Mouse (Mus musculus) neutrophil, adult 5-6 weeks (primary cell): ENCODE measurements around the gene Shmt1. TPM values are rescaled to one million over a fixed set of nuclear protein-coding genes. Genes with fewer than 3 reads are reported as not detected.

Experiments
- ATAC-seq: fragments of 151-379, 151-347 bp; 2 replicates; pipeline ENCODE4 v1.8.0; 2017; ENCODE audit warnings: mild to moderate bottlenecking, moderate TSS enrichment; ENCODE audit not compliant: insufficient number of reproducible peaks, poor library complexity, low FRiP score, severe bottlenecking; ENCODE audit errors: extremely low read depth
- total RNA-seq: library from RNA; stranded (forward); fragments of 200-1000 nt; gene quantifications from 2 replicates; pipeline ENCODE4 v1.2.3, GENCODE M21; 2017

Shmt1 gene
- total RNA-seq, 1 experiment from 2014 or later: 0.93 TPM

GRCm38 (mm10) chr11:60808286-60809070, 3.0 kb downstream of the Shmt1 start:
- ATAC-seq: no peak

DNA sequence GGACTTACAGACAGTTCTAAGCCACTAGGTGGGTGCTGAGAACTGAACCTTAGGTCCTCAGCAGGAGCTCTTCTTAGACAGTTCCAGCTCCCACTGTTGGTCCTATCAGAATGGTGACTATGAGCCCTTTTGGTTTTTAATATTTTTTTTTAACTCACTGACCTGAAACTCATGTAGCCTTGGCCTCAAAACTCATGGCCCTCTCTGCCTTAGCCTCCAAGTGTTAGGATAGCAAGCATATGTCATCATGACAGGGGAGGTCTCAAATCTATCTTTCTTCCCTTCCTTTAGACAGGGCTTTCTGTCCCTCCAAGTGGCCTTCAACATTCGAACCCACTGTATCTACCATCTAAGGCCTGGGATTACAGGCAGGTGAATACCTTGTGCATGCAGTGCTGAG, 10.6 kb downstream of the Shmt1 start:
- no peak for ATAC-seq

- ATAC-seq: no peak
Observed at GRCm38 (mm10) chr11:60799977-60800376, 11.5 kb downstream of the Shmt1 start.

DNA sequence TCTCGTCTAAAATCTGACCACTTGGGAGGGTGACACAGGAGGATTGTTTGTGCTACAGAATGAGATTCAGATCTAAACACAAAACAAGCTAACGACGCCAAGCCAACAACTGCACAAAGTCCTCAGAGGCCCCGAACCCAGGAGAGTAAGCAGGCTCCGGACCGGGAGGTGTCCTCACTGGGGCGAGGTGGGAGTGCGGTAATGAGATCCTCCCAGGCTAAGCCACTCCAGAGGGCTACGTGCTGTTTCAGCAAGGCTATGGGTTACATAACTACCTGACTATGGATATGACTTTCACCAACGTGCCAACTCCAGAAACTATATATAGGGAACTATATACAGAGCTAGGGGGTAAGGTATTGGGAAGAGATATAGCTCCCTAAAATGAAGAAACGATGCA, 15.2 kb downstream of the Shmt1 start:
- ATAC-seq: no peak

GRCm38 (mm10) chr11:60790472-60790871, 21.0 kb downstream of the Shmt1 start:
- ATAC-seq: no peak

DNA sequence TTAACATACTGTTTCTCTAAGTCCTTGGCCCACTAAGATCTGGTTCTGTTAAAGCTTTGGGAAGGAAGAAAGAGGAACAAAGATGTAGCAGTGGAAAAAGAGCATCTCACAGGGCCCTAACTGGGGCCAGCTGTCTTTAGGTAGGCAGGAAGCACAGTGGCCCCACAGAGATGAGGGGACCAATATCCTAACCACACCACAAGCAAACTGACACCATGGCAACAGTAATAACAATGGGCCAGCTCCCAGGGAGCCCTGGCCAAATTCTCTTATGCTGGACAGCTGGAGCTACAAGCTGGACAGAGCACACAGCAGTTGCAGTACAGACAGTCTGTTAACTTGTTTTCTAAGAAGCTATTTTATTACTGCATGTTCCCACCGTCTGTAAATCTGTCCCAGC, 23.9 kb downstream of the Shmt1 start:
- ATAC-seq: no peak

- ATAC-seq: no peak
Observed at GRCm38 (mm10) chr11:60784179-60784922, 27.2 kb downstream of the Shmt1 start.

DNA sequence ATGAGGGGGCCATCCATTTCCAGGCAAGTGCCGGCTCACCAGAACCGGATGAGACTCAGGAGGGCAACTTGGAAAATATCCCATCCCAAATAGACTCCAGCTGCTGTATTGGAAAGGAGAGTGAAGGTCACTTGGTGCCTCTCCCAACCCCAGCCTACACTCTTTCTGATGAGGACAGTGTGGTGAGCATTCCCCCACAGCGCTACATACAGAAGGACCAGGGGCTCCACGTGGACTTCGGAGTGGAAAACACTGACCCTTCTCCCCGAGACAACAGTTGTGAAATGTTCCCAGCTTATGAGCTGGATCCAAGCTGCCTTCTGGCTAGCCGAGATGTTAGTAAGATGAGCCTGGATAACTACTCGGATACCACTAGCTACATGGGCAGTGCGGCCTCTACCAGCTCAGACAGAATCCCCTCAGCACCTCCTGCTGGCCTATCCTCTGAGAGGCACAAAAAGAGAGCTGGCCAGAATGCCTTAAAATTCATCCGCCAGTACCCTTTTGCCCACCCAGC, 31.8 kb downstream of the Shmt1 start:
- no peak for ATAC-seq

GRCm38 (mm10) chr11:60777801-60778370, 33.6 kb downstream of the Shmt1 start:
- ATAC-seq: no peak

- ATAC-seq: peak; percentile 90
Observed at GRCm38 (mm10) chr11:60776829-60777740, 34.4 kb downstream of the Shmt1 start, which contains the start of the genes Top3a and Smcr8. Top3a (minus strand) TSS chr11:60777365. Smcr8 (plus strand) TSS chr11:60777524.

GRCm38 (mm10) chr11:60776107-60776828, 35.2 kb downstream of the Shmt1 start:
- ATAC-seq: no peak

DNA sequence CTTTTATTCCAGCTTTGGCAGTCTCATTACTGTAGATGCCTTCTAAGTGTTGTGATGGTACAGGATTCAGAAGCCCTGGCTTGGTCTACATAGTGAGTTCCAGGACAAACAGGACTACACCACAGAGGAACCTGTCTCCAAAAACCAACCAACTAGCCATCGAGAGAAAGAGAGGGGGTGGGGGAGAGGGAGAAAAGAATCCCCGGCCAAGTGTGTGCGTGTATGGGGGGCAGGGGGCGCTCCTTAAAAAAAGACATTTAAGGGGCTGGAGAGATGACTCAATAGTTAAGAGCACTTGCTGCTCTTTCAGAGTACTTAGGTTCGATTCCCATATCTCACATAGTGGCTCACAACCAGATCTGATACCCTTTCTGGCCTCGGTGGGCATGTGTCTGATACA, 35.9 kb downstream of the Shmt1 start:
- ATAC-seq: no peak

DNA sequence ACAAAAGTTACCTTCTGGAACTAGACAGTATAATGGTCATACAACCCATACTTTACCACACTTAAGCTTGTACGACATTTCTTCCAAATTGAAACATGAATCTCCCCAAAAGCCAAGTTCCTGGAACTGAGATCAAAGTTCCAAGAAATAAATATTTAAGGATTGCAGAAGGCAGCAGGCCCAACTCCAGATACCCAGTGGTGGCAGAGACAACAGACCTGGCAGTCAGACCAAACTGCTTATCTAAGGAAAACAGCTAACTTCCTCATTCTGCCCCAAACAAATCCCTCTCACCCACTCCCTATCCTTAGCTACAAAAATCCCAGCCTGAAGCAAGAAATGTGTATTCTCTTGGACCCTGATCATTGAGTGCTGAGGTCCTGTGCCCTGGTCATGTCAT, 36.7 kb downstream of the Shmt1 start:
- no peak for ATAC-seq

DNA sequence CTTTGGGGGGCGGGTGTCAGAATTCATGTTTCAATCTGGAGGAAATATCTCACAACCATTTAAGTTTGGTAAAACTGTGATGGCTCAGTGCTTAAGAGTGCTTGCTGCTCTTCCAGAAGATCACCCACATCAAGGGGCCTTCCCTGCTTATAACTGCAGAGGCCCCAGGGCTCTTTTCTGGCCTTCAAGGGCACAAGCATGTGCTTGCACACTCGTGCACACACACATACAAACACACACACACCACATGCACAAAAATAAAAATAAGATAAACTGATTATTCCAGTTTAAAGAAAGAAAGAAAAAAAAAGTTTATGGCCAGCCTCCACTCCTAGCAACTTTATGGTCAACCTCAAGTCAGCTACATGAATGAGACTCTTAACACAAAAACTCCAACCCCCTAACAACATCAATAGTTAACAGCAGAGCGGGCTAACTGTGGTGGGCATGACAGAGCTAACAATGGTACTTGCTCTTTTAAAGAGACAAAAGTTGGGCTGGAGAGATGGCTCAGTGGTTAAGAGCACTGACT, 37.3 kb downstream of the Shmt1 start:
- ATAC-seq: no peak

- ATAC-seq: no peak
Observed at GRCm38 (mm10) chr11:60772161-60772560, 39.4 kb downstream of the Shmt1 start.

DNA sequence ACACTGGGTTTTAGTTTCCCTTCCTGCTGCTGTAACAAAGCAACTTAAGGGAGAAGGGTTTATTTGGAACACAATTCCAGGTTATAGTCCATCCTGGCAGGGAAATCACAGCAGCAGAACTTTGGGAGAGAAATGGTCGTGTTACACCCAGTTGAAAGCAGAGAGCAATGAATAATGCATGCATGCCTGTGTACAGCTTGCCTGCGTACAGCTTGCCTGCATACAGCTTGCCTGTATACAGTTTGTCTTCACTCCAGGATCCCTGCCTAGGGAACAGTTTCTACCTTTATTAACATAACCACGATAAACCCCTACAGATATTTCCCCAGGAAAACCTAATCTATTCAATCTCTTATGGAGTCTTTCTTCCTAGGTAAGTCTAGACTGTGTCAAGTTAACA, 40.7 kb downstream of the Shmt1 start:
- no peak for ATAC-seq

GRCm38 (mm10) chr11:60769322-60769721, 42.2 kb downstream of the Shmt1 start:
- peak; percentile 79 for ATAC-seq

- no peak for ATAC-seq
Observed at GRCm38 (mm10) chr11:60766969-60767368, 44.5 kb downstream of the Shmt1 start.
